Mouse (Mus musculus) kidney, postnatal 4 days (tissue): ENCODE measurements at regions not wholly inside any gene's neighbourhood (a gene's known extent, or its start where the extent isn't known, plus 50 kb on each side); places are given as distances from the start of the nearest gene placed in this dataset.

Experiments
- DNase-seq, 2 experiments: peaks; one replicate each; pipeline ENCODE4 v3.0.0; 2021; ENCODE audit warnings: mixed read lengths in 2 of 2

DNA sequence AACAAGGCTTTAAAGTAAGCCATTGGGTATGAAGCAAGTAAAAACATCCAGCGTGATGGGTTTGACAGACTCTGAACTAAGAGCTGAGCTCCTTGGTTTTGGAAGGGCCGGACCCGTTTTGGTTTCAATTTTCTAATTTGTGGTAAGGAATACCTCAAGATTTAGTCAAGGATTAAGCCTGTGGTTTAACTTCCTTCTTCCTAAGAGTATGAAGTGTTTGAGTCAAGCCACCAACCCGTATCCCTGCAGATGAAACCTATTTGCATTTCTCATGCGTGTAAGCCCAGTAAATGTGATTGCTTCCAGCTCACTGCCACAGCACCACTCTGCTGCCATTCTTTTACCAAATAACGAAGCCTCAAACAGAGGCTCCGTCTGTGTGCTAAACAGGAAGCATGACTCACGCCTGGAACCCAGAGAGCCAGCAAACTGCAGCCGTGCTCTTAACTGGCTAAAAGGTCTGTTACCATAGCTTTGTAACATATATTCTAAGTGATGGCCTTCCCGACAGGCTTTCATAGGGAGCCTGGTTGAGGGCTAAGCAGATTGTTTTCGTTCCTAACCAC, 149.7 kb downstream of the Etv1 start:
- peak; percentile 9 to 28 for DNase-seq

DNA sequence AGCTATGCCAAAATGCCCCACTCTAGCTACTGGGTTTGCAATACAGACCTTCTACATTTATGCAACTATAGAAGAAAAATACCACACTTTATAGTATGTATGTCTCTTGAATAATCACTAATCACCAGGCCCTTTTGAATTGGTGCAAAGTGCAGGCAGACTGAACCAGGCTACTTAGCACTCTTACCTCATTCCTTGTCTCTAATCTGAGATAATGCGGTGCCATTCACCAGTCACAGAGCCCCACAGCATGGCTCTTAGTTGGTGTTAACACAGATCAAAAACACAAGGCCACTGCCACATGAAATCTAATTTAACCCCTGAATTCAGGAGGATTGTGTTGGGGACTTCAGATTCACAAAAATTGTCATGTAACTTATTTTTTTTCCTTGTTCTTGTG, 150.5 kb downstream of the Etv1 start:
- no peak for DNase-seq

DNA sequence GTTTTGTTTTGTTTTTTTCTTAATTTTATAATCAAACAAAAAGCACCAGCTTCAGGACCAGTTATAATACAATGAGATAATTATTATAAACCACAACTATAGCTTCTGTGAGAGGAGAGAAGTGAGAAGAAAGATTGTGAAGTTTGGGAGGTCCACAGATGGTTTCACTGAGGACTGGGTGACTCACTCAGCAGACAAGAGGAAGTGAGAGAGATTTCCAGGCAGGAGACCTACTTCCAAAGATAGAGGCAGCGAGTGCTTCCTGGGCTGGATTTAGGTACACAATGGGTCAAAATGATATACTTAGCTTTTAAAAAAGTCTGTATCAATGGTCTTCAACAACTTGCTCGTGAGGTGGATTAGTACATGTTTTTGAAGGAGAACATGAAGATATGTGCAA, 152.6 kb downstream of the Etv1 start:
- no peak for DNase-seq

DNA sequence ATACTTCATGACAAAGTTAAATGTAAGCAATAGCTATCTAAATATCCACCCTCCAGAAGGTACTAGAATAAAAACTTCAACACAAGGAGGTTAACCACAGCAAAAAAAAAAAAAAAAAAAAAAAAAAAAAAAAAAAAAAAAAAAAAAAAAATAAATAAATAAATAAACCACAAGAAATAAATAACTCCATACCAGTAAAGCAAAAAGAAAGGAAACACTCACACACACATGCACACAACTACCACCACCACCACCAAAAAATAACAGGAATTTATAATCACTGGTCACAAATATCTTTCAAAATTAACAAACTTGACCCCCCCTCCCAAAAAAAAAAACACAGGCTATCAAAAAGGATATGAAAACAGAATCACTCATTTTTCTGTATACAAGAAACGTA, 180.4 kb downstream of the Etv1 start:
- DNase-seq, result no peak

DNA sequence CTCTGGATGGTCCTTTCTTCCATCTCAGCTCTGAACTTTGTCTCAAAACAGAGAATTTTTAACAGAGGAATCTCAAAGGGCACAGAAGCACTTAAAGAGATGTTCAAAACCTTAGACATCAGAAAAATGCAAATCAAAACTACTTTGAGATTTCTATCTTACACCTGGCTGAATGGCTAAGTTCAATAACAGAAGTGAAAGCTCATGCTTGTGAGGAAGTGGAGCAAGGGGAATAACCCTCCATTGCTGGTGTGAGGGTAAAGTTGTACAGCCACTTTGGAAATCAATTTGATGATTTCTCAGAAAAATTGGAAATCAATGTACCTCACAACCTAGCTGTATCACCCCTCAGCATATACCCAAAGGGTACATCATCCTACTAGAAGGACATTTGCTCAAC, 183.1 kb downstream of the Etv1 start:
- no peak for DNase-seq

DNA sequence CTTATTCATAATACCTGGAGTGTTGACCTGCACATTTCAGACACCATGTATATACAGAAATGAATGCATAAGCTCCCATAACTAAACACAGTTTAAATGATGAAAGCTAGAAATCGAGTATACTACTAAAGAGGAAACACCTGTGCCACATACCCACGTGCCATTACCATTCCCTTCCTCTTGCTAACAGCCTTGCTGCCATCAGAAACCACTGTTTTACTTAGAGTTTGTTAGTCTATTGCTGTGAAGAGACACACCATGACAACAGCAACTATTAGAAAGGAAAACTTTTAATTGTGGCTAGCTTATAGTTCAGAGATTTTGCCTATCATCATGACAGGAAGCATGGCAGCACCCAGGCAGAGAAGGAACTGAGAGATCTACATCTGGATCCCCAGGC, 191.2 kb downstream of the Etv1 start:
- no peak for DNase-seq

DNA sequence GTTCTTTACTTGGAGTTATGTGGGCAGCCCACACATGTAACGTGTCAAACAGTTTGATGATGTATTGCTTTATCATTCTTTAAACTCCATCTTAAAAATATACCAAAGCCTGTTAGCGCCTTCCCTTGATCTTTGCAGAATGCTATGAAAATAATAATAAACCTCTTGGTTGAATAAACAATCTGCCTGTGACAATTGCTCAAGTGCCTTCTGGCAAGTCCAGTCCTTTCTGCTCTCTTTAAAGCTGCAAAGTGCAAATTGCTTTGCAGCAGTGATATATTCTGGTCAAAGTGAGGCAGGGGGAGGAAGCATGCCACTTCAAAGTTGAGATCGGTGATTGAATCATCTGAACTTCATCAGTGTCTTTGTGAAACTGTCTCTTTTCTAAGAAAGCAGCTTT, 193.0 kb downstream of the Etv1 start:
- DNase-seq, result no peak

DNA sequence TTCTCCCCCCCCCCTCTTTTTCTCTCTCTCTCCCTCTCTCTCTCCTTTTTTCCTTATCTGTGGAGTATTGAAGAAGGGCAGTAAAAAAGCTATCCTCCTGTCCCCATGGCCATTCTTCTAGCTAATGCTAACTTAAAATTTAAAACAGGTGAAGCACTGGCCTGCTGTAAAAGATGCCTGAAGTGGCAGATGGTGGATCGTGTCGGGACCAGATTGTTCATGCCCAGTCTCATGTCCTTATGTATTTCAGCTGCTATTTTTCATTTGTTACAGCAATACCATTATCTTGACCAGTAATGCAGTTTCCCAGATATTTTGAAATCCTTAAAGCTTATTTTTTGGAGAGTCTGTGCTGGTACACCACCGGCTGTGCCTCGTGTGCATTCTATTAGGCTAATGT, 196.3 kb downstream of the Etv1 start:
- DNase-seq, result no peak

DNA sequence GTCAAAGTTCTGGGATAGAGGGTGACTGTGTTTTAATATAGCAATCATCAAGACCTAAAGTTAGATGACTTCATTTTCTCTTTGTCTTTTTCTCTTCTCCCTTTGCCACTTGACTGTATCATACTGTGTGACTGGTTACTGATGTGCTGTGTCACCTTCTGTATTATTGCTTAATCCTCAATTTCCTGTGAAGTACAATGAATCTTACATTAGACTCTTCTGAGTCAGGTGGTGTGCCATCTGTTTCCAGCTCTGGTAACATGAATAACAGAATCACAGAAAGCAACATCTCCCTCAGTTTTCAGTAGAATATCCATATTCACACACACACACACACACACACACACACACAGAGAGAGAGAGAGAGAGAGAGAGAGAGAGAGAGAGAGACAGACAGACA, 203.2 kb downstream of the Etv1 start:
- DNase-seq, result no peak

DNA sequence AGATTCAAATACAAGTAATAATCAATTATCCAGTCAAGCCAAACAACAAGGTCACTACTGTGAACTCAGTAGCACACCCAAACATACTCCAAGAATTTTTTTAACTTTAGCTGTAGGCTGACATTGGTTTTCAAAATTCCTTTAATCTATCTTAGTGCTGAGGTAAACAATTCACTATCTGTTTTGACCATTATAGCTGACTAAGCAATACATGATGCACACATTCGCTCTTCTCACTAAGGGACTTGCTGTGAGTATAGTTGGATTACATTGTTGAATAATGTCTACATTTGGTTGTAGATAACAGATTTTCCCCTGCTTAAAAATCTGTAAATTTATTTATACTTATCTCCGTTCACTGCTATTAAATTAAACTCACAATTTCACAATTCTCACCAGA, 206.7 kb downstream of the Etv1 start:
- no peak for DNase-seq

DNA sequence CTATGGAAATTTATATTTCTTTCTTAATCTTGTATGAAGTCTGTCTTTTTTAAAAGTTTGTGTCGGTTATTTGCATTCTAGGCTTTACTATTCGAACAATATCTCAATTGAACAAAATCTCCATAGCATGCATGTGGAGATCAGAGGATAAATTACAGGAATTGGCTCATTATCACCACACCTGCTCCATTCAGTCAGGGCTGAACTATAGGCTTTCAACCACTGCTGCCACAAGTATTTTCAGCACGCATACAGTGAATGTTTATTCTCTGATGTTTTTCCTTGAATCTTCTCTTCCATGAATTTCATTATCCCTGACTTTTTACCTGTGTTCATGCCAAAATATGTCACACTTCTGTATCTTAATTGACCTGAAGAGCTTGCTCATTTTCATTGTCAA, 207.2 kb downstream of the Etv1 start:
- DNase-seq, result no peak

DNA sequence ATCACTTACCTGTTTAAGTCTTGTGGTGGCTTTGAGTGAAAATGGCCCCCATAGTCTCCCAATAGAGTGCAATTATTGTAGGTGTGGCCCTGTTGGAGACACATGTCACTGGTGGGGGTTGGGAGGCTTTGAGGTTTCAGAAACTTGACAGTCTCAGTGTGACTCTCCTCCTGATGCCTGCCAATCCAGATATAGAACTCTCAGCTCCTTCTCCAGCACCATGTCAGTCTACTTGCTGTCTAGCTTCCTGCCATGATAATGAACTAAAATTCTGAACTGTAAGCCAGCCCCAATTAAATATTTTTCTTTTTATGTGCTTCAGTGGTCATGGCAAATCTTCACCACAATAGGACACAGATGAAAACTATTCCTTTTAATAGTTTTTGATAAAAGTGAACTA, 208.1 kb downstream of the Etv1 start:
- no peak for DNase-seq

DNA sequence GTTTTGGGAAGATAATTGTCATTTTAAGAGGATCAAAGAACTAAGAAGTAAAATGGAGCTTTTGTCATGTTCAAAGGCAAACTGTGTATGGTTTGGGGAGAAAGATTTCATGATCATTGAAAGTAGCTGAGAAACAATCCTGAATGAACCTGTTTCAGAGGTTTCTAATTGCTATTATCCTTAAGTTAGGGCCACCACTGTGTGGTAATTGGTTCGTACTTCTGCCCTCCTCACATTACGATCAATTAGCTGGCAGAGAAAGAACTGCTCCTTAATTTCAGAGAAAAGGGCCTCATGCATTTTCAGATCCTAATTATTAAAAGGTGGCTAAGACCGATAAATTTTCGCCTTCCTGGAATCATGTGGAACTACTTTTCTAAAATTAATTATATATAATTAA, 208.6 kb downstream of the Etv1 start:
- no peak for DNase-seq

DNA sequence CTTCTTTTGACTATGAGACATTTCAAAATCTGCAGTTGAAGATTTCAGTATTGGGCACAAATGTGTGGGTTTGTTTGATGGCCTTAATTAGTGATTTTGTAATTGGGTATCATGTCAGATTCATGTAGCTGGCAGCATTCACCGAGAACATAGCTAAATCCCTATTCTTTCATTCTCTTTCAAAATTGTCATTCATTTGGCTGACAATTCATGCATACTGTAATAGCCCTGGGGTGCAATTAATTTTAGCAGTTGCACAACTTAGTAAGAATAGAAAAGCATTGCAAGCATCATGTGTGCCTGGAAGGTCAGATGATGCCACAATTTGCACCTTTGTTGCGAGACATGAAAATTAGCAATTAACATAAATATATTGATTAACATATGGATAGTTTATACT, 248.0 kb downstream of the Etv1 start:
- DNase-seq, result no peak

DNA sequence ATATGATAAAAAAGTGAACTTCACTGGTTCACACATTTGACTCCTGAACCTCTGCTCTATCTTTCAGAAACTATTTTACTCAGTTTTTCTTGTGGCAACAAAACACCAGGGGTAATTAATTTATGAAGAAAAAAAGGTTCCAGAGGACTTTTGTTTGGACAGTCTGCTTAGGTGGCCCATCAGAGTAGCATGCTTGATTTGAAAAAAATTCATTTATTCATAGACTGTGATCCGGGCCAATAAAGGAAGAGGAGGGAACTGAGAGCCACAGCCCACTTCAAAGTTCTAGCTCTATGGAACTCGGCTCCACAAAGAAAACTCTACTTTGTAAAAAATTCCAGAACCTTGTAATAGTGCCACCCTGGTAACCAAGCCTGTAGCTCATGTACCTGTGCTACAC, 248.8 kb downstream of the Etv1 start:
- DNase-seq, result no peak

DNA sequence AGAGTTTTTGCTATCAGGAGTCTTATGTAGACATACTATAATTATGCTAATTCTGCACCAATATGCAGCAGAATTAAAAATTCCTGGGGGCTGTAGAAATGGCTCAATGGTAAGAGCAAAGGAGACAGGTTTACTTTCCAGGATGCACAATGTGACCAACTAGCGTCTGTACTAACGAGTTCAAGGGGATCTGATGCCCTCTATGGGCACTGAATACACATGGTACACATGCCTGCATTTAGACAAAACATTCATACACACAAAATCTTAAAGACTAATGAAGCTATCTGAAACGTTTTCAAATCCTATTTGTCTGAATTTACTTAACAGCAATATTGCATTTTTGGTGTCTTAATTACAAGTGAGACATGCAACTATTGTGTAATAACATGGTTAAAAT, 254.8 kb downstream of the Etv1 start:
- no peak for DNase-seq

DNA sequence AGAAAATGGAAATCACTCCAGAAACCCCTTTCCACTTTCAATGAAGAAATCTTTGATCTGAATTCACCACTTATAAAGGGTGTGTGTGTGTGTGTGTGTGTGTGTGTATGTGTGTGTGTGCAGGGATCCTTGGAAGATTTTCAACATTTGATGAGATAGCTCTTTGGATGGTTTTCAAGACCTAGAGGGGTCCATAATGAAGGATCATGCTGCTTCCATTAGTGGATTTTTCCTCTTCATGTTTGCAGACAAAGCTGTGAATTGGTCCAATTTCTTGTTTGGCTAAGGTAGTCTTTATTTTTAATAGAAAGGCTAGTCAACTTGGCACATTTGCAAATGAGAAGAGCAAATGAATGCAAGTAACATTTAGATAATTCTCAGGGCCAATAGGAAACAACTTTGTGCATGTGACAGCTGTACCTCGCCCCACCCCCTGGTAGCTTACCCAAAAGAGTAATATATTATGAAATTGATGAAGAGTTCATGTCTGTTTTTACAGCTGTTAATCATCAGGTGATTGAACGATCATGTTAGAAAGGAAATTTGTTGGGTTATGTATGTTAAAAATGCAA, 257.4 kb downstream of the Etv1 start:
- no peak for DNase-seq

DNA sequence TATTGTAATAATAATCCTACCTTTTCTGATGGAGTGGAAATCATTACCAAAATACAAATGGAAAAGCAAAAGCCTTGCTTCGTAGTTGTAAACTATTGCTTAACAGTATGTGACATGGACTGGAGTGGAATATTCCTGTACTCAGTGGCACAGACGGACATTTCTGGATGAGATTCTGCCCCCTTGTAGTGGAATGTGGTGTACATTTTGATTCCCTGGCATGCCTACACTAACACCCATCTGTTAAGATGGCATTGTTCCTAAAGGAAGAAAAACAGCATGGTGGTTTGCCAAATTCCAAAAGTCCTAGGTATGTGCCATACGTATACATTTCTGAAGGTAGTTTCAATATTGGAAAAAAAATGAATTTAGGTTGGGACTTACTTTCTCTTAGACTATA, 258.9 kb downstream of the Etv1 start:
- no peak for DNase-seq

DNA sequence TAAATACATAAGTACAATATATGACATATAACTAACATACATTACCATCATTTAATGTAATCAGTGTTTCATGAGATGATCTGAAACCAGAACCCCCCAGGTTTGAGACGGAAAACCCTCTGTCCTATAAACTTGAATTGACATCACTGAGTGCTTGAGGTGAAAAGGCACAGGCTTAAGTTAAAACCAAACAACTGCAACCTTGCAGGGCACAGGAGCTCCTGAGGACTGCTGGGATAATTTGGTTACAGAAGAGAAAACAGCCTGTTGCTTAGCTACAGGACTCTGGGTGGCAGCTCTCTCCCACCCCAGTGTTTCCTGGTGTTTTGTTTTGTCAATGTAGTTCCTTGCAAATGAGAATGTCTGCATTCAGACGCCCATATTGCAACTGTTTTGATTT, 259.5 kb downstream of the Etv1 start:
- no peak for DNase-seq

DNA sequence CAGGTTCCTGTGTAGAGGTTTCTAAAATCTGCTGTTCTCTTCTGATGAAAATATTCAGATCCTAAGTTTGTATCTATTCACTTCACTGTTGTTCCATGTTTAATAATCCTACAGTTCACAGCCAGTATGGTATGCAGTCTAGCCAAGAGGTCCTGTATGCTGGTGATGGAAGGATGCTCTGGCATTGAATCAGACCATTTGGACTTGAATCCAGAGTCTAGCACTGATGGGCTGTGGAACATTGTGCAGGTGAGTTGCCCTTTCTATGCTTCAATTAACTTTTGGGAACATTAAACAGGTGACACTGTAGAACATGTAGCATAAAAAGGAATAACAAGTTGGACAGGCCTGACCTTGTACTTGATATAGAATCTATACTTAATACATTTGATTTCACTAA, 267.9 kb downstream of the Etv1 start:
- no peak for DNase-seq

DNA sequence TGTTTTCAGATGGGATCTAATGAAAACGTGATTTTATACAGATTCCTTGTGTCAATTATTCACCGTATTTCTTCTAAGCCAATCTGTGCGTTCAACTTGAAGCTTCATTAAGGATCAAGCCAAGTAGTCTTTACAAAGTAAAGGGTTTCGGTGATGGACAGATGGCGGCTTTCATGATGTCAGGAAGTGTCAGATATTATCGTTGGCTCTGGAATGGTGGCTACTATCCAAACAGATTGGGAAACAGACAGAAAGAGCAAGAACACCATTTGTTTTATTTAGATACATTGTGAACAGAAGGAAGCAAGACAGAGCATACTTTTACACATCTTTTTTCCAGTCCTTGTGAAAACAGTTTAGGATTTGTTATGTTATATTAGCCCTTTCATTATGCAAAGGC, 269.3 kb downstream of the Etv1 start:
- DNase-seq, result peak; percentile 2 to 3

DNA sequence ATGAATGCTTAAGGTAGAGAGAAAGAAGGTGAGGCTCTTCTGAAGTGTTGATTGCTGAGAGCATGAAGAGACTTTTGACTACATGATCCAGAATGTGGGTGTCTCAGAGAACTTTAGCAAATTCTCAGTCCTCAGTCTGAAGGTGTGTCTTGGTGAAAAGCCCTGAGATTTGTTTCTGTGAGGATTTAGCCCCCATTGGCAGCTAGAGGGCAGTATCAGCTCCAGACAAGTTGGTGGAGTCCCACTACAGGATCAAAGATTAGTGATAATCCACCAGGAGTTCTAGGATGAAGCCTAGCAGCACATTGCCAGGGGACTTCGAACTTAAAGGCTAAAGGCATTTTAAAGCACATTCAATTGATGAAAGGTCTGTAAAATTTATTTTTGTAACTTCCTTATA, 269.8 kb downstream of the Etv1 start:
- DNase-seq, result peak in 1 of 2 experiments; percentile 6

DNA sequence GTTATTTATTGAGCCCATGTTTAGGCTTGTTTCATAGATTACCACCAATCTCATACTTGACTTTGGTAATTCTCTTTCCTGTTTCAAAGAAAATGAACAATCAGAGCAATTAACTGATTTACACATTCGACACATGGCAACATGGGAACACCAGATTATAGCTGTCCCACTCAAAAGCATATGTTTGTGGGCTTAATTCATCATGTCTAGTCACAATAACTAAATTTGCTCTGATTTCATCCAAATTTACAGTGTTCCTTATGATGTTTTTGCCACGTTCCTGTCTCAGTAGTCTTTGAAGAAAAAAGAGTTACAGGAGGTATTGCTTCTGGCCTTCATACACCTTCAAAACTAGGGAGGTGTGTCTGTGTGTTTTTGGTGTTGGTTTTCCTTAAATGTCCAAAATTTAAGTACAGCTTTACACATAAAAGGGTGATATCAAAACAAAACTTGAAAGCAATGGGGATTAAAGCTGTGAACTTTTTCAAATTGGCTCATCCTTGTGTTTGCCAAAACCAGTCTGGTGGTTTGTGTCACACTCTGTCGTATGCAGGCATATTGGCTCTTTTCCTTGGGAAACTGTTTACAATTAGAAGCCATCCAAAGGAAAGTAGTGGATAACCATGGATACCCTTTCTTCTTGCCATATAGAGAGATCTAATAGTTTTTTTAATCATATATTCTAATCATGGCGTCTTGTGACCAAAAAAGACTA, 291.3 kb downstream of the Etv1 start:
- no peak for DNase-seq

DNA sequence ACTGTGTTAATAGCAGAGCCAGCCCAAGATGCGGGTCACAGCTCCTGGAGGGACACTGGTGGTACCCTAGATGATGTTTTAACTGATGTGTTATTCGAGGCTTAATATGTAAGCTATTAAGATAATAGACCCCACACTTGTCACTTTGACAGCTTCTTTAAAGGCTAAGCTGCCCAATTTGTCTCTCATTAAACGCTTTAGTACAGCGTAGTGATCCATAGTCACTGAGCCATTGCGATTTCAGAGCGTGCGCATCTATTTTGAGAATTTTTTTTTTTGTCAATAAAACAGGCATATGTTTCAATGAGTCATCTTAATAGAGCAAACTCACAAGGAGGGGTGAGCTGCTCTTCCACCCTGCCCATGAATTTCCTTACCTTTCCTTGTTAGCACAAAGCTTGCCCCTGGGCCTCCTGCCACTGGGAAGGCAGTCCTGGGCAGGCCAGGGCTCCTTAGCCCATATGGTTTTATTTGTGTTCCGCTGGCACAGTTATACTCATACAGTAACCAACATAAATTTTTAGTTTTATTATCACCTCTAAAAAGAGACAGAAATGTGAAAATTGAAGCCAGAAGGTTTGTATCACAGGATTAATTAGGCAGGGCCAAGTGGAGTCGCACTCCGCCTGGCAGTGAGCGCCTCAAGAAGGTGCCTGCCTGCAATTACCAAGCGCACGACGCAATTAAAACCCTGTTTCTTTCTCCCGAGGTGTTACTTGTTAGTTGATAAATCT, 294.3 kb downstream of the Etv1 start:
- DNase-seq, result no peak
